Mouse (Mus musculus): Measurements from ENCODE around the gene Med15.

DNA sequence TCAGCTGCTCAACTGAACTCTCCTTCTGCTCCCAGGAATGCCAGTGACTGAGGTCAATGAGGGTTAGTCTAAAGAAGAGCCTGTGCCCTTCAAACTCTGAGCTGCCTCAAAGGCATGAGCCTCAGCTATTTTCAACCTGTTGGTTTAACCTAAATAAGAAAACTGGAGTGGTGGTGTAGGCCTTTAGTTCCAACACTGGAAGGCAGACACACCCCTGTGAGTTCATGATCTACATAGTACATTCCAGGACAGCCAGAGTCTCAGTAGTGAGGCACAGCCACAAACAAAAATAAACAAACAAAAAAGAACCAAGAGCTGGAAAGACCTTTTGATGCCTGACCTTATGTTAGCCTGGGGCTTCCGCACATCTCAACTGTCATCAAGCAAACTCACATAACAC is 25.1 kb downstream of the Med15 start:
- TF ChIP-seq CTCF (IDR thresholded peaks at IDR 0.05; ENCODE audit: borderline replicate concordance, insufficient read depth, low read length), result no peak
- TF ChIP-seq POLR2A (IDR thresholded peaks at IDR 0.05; ENCODE audit: low read depth, low read length), result no peak
